Mouse (Mus musculus) small intestine, adult 2 months (tissue): ENCODE results near the gene Pex13. TPM values are rescaled to one million over a fixed set of nuclear protein-coding genes. Genes with fewer than 3 reads are reported as not detected.

Experiments used
- H3K27ac ChIP-seq: fragments of 200-500 bp; 2 replicates; pipeline ENCODE4 v1.5.1; 2012; ENCODE audit warnings: low read depth, low read length, control low read depth, inconsistent platforms; ENCODE audit not compliant: insufficient read depth
- H3K27me3 ChIP-seq: fragments of 200-500 bp; 2 replicates; pipeline ENCODE4 v1.6.1; 2012; ENCODE audit warnings: mild to moderate bottlenecking, moderate library complexity, low read length, inconsistent platforms; ENCODE audit not compliant: control insufficient read depth, insufficient read depth
- H3K36me3 ChIP-seq: fragments of 200-500 bp; 2 replicates; pipeline ENCODE4 v1.6.1; 2012; ENCODE audit warnings: mild to moderate bottlenecking, low read length, control low read depth, inconsistent platforms; ENCODE audit not compliant: control insufficient read depth, insufficient read depth
- H3K4me1 ChIP-seq: fragments of 200-500 bp; 2 replicates; pipeline ENCODE4 v1.6.1; 2012; ENCODE audit warnings: low read length, inconsistent platforms, mixed read lengths; ENCODE audit not compliant: control insufficient read depth, insufficient read depth, insufficient read length
- H3K4me3 ChIP-seq: fragments of 200-500 bp; 2 replicates; pipeline ENCODE4 v1.5.1; 2012; ENCODE audit warnings: low read depth, mild to moderate bottlenecking, control low read depth, inconsistent platforms, low read length, moderate library complexity
- CTCF ChIP-seq: fragments of 200-500 bp; IDR thresholded peaks from 2 replicates; pipeline ENCODE4 v1.5.1; 2012; ENCODE audit warnings: low read depth, mild to moderate bottlenecking, control low read depth, inconsistent platforms, low read length, moderate library complexity, mixed read lengths; ENCODE audit not compliant: insufficient replicate concordance, insufficient read length; ENCODE audit errors: extremely low read depth
- POLR2A ChIP-seq: fragments of 200-500 bp; IDR thresholded peaks from 2 replicates; pipeline ENCODE4 v1.6.1; 2012; ENCODE audit warnings: low read depth, mild to moderate bottlenecking, control low read depth, inconsistent platforms, low read length, moderate library complexity
- WGBS: fragments of 180-500 bp; shearing (Covaris S2); methylation state at CpG from one replicate; pipeline ENCODE4 v1.1.7; 2018; 5-methylcytosine and 5-hydroxymethylcytosine counted together
- polyA plus RNA-seq: library from polyadenylated mRNA; depleted of rRNA; stranded (reverse); fragments of >200 nt; gene quantifications from 2 replicates; pipeline ENCODE4 v1.2.3, GENCODE M21; 2012; rRNA removed

Pex13 gene
- polyA plus RNA-seq, result 2.7 and 6.0 TPM in 2 replicates

- TF ChIP-seq POLR2A (peak; percentile 89), CTCF (no peak)
Measured at GRCm38 (mm10) chr11:23665798-23666501, at the start of gene Pex13. TSS of gene Pex13 (minus strand) at chr11:23665959.

GRCm38 (mm10) chr11:23712299-23712698, 46.5 kb upstream of the Pex13 start:
- WGBS, result 91% methylated on average over 3 of the region's 3 CpGs
- H3K36me3 ChIP-seq, result peaks cover 62% of the 10 kb centered on the region
- H3K4me1 ChIP-seq, result no peaks in the 10 kb centered on the region
- H3K27ac ChIP-seq, result no peak overlapping the region
- H3K4me3 ChIP-seq, result no peak overlapping the region
- no peak for TF ChIP-seq CTCF
- TF ChIP-seq POLR2A, result no peak
- no peaks in the 10 kb centered on the region for H3K27me3 ChIP-seq

More at GRCm38 (mm10) chr11:23665798-23666501, at the start of gene Pex13:
- Histone ChIP-seq H3K4me3 (peak within 1 kb of the TSS; percentile 96), H3K27me3 (no peaks in the 10 kb centered on the region), H3K36me3 (peaks cover 2% of the 10 kb centered on the region; the same call in 1 of the 2 replicates), H3K27ac (peak within 1 kb of the TSS; percentile 92), H3K4me1 (no peaks in the 10 kb centered on the region)
- under 1% methylated on average over 49 of the region's 49 CpGs for WGBS

GRCm38 (mm10) chr11:23704604-23705294, 39.0 kb upstream of the Pex13 start:
- 80% methylated on average over 7 of the region's 7 CpGs for WGBS
- no peak for TF ChIP-seq CTCF
- no peak for TF ChIP-seq POLR2A
- Histone ChIP-seq H3K27me3 (no peaks in the 10 kb centered on the region), H3K4me1 (no peaks in the 10 kb centered on the region), H3K36me3 (peaks cover 21% of the 10 kb centered on the region), H3K27ac (no peak overlapping the region), H3K4me3 (no peak overlapping the region)

GRCm38 (mm10) chr11:23701831-23702230, 36.1 kb upstream of the Pex13 start:
- Histone ChIP-seq H3K27ac (no peak overlapping the region), H3K27me3 (no peaks in the 10 kb centered on the region), H3K4me3 (no peak overlapping the region), H3K4me1 (0 out of 2 replicates have a peak, but pooled peaks cover 5% of the 10 kb centered on the region), H3K36me3 (peaks cover 7% of the 10 kb centered on the region)
- TF ChIP-seq CTCF, result no peak
- no peak for TF ChIP-seq POLR2A
- 70% methylated on average over 3 of the region's 3 CpGs for WGBS

GRCm38 (mm10) chr11:23699414-23700095, 33.8 kb upstream of the Pex13 start:
- Histone ChIP-seq H3K27ac (no peak overlapping the region), H3K4me3 (no peak overlapping the region), H3K36me3 (peaks cover 4% of the 10 kb centered on the region), H3K4me1 (0 out of 2 replicates have a peak, but pooled peaks cover 5% of the 10 kb centered on the region), H3K27me3 (no peaks in the 10 kb centered on the region)
- 59% methylated on average over 3 of the region's 3 CpGs for WGBS
- no peak for TF ChIP-seq CTCF
- TF ChIP-seq POLR2A, result no peak

GRCm38 (mm10) chr11:23698526-23698925, 32.8 kb upstream of the Pex13 start:
- no peak overlapping the region for H3K27ac ChIP-seq
- no peak for TF ChIP-seq POLR2A
- no peak for TF ChIP-seq CTCF
- 65% methylated on average over 2 of the region's 2 CpGs for WGBS

GRCm38 (mm10) chr11:23695847-23696246, 30.1 kb upstream of the Pex13 start:
- H3K36me3 ChIP-seq, result 0 out of 2 replicates have a peak, but pooled peaks cover 1% of the 10 kb centered on the region
- H3K27me3 ChIP-seq, result no peaks in the 10 kb centered on the region
- TF ChIP-seq CTCF (no peak), POLR2A (no peak)
- 0 out of 2 replicates have a peak, but pooled peaks cover 5% of the 10 kb centered on the region for H3K4me1 ChIP-seq
- no peak overlapping the region; the same call in 1 of the 2 replicates for H3K27ac ChIP-seq
- H3K4me3 ChIP-seq, result no peak overlapping the region

More at GRCm38 (mm10) chr11:23698526-23698925, 32.8 kb upstream of the Pex13 start:
- peaks cover 3% of the 10 kb centered on the region for H3K36me3 ChIP-seq
- no peaks in the 10 kb centered on the region for H3K27me3 ChIP-seq
- H3K4me1 ChIP-seq, result 0 out of 2 replicates have a peak, but pooled peaks cover 5% of the 10 kb centered on the region
- no peak overlapping the region for H3K4me3 ChIP-seq
